Mouse (Mus musculus) cortical plate, adult 2 months (tissue): ENCODE data around the gene Kif23. TPM values are rescaled to one million over a fixed set of nuclear protein-coding genes. Genes with fewer than 3 reads are reported as not detected.

Experiments used
- H3K27ac ChIP-seq: fragments of 200-500 bp; 2 replicates; pipeline ENCODE4 v1.5.1; 2012; ENCODE audit warnings: low read length, control low read depth, inconsistent platforms; ENCODE audit not compliant: insufficient read depth
- H3K4me1 ChIP-seq: fragments of 200-500 bp; 2 replicates; pipeline ENCODE4 v1.6.1; 2011; ENCODE audit warnings: low read length; ENCODE audit not compliant: control insufficient read depth, insufficient read depth
- H3K4me3 ChIP-seq: fragments of 200-500 bp; 2 replicates; pipeline ENCODE4 v1.5.1; 2011; ENCODE audit warnings: mild to moderate bottlenecking, low read length, control low read depth; ENCODE audit not compliant: insufficient read depth
- CTCF ChIP-seq: fragments of 200-500 bp; IDR thresholded peaks from 2 replicates; pipeline ENCODE4 v1.5.1; 2011; ENCODE audit warnings: mild to moderate bottlenecking, control low read depth, low read length; ENCODE audit not compliant: insufficient read depth; ENCODE audit errors: extremely low read depth
- POLR2A ChIP-seq: fragments of 200-500 bp; IDR thresholded peaks from 2 replicates; pipeline ENCODE4 v1.6.1; 2011; ENCODE audit warnings: mild to moderate bottlenecking, low read length, control low read depth; ENCODE audit not compliant: insufficient read depth; ENCODE audit errors: extremely low read depth
- polyA plus RNA-seq: library from polyadenylated mRNA; depleted of rRNA; stranded (reverse); fragments of >200 nt; gene quantifications from 2 replicates; pipeline ENCODE4 v1.2.3, GENCODE M21; 2012

Gene Kif23
- polyA plus RNA-seq, 1 experiment = 2.2 TPM

DNA sequence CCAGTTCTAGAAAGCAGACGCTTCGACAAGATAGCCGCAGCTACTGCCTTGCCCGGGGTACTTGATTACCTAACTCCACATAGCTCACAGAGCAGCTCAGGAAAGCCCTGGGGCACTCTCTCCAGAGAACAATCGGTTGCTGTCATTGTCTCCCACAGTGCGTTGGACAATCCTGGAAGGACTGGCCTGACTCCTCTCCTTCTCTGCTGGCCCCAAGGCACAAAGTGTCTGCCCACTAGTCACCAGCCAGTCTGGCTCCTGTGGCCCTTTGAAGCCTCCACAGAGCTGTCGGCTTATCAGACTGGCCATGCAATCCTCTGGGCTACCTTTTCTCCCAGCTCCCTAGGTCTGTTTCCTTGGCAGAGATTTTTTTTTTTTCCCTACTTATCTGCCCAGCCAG lies 5.7 kb upstream of the Kif23 start:
- H3K27ac ChIP-seq = no peak overlapping the region
- no peak for TF ChIP-seq CTCF
- no peak for TF ChIP-seq POLR2A

DNA sequence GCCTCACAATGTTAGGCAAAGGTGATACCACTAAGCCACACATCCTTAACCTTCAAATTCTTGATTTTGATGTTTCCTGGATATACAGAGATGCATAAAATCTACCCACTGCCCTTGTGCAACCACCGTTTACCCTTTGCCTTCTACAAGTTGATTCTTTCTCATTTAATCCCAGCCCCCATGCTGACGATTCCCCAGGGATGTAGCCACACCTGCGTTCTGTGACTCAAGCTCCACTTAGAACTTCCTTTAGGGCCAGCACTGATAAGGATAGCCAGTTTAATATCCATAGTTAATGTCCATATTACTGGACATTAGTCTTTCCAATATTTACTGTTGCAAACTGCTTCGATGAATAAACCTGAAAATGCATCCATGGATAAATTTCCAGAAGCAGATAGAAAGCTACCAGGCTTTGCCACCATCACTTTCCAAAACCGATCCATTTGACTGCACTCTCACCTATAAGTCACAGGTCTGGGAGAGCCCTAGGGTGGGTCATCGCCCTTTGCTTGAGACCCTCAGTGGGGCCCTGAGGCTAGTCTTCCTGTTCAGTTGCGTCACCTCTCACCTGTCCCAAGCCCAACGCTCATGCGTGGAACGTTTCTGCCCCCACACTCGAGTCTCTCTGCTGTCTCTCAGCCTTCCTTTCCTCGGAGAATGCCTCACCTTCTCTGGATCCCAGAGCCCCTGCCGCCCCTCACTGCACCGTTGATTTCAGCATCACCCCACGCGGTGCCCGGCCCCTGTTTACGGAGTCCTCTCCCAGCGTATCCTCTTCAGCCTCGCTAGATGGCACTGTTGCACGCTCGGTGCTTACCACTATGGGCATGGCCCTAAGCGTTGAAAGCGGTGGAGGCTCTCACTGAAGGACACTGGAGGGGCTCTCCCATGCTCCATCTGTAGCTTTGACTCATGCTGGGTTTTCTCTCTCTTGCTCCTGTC lies 1.1 kb upstream of the Kif23 start:
- TF ChIP-seq CTCF (peak; percentile 96), POLR2A (no peak)
- no peak overlapping the region; the same call in 1 of the 2 replicates for H3K27ac ChIP-seq
- H3K4me3 ChIP-seq = peak overlapping the region; percentile 47
- no peaks in the 10 kb centered on the region for H3K4me1 ChIP-seq

More for the DNA sequence above, 5.7 kb upstream of the Kif23 start:
- Histone ChIP-seq H3K4me1 (no peaks in the 10 kb centered on the region), H3K4me3 (no peak overlapping the region)

DNA sequence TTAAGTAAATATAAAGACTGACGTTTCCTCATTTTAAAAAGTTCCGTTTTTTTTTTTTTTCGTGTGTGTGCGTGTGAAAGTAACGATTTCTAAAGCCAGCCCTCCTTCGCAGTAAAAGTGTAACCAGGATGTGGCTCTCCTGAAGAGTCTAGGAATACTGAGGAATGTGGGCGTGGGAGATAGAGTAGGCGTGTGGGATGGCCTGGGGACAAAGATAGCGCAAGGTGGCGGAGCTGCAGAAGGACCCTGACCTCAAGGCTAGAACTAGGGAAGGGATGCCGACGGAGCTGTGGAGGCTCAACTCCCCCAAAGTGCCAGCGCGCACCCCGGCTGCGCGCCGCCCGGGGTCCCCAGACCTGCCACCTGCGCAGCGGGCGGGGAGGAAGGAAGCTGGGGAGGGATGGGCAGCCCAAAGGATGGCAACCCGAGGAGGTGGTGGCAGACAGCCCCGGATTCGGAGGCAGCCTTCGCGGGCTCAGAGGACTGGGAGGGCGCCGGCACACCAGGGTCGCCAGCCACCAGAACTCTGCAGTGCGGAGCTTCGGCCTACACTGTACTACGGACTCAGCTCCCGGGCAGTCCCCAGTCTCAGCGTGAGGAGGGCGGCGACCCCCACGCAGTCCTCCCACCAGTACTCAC lies 482 bp downstream of the Kif23 start:
- Histone ChIP-seq H3K4me3 (peak overlapping the region; percentile 47), H3K4me1 (no peaks in the 10 kb centered on the region), H3K27ac (no peak overlapping the region)
- TF ChIP-seq POLR2A (no peak), CTCF (no peak)

DNA sequence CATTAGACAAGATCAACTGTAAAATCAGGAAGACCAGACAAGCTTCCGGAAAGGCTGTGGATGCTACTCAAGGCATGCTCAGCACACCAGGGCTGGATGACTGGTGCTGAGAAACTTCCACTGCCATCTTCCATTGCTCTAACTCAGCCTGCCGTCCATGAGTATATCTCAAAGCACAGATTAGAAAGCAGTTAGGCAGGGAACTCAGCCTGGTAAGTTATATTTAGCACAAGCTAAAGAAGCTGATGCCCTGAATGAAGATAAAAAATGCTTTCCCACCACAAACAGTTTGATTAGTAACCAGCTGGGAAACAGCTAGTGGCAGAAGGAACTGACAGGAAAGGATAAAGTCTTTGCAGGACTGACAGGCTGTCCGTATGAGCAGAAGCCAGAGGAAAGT lies 5.5 kb downstream of the Kif23 start:
- no peak for TF ChIP-seq CTCF
- no peak for TF ChIP-seq POLR2A
- Histone ChIP-seq H3K4me1 (no peaks in the 10 kb centered on the region), H3K4me3 (no peak overlapping the region), H3K27ac (no peak overlapping the region)

DNA sequence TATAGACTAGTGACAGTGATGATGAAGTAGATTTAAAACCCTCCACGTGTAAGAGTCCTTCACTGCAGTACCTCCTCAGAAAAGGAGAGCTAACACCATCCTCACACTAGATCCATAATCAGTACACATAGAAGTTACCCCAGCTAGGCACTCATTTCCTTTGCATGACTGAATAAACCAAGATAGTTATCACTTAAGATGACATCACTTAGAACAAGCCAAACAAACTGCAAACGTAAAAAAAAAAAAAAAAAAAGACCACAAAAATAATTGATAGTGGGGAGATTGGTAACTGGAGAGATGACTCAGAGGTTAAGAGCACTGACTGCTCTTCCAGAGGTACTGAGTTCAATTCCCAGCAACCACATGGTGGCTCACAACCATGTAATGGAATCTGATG lies 13.2 kb downstream of the Kif23 start:
- no peak for TF ChIP-seq CTCF
- no peak for TF ChIP-seq POLR2A
- Histone ChIP-seq H3K4me3 (no peak overlapping the region), H3K27ac (no peak overlapping the region), H3K4me1 (no peaks in the 10 kb centered on the region)

DNA sequence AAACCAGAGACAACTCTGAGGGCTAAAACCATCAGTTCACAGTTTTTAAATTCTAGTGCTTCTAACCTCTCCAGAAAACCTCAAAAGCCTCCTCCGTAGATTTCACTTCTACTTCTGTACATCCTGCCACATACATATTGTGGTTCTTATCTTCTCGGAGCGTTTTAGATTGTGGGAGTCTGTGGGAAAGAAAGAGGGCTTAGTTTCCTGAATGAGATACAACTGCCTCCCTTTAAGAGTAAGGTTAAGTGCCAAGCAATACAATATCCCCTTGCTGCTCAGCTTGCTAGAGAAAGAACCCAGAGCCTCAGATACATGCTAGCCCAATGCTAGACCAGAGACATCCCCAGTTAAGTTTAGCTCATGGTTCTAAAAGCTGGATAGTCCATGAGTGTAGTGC lies 14.6 kb downstream of the Kif23 start:
- no peak for TF ChIP-seq CTCF
- TF ChIP-seq POLR2A = no peak
- Histone ChIP-seq H3K4me1 (no peaks in the 10 kb centered on the region), H3K27ac (no peak overlapping the region), H3K4me3 (no peak overlapping the region)

DNA sequence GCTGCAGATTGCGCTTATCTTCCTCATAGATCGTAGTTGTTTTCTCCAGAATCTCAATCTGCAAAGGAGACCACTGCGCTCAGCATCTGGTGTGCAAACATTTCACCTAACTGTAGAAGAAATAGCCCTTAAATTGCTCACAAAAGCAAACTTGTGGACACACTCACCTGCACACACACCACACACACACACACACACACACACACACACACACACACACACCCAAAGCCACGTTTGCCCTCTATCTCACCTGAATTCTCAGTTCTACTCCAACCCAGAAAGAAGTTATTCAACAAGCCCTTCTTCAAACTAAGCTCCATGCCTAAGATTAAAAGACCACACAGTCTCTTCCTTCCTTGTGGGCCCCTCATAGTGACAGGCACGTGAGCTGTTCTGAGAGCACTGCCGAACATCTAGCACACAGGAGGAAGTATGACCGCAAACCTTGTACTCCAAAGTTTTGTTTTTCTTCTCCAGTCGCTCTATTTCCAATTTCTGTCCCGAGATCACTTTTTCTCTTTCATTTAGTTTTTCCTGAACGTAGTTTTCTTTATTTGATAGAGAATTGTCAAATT lies 21.4 kb downstream of the Kif23 start:
- H3K4me1 ChIP-seq = no peaks in the 10 kb centered on the region
- no peak for TF ChIP-seq CTCF
- TF ChIP-seq POLR2A = no peak
- no peak overlapping the region for H3K4me3 ChIP-seq
- H3K27ac ChIP-seq = no peak overlapping the region

DNA sequence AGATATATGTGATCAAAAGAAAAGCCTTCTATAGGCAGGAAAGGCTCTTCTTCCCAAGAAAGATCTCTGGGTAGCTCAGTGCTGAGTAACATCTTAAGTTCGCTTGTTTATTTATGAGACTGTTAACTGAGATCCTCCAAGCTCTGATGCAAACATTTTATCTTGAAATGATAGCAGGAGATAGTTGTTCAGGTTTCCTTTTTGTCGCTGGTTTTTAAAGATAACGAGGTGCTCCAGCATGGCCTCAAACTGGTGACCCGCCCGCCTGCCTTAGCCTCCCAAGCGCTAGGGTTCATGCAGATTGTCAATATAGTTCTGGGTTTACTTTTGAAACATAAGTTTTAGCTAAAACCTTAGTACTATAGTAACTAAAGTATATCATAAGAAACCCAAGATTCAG lies 26.2 kb downstream of the Kif23 start:
- Histone ChIP-seq H3K27ac (no peak overlapping the region), H3K4me3 (no peak overlapping the region), H3K4me1 (no peaks in the 10 kb centered on the region)
- no peak for TF ChIP-seq POLR2A
- TF ChIP-seq CTCF = no peak

DNA sequence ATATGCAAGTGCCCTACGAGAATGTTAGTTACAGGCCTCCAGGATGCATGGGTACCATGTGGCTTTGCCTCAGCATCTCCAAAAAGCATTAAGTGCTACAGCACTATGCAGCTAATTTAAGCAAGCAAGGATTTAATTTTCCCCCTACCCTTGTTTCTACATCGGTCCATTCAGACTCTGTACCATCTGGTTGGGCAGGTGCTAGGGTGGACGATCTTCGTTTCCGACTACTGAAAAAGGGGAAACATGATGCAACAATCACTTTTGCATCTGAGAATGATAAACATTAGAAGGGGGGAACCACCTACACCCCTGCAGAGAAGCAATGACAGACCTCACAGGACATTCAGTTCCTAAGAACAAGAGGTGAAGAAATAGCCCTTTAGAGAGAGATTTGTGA lies 27.1 kb downstream of the Kif23 start:
- TF ChIP-seq CTCF (no peak), POLR2A (no peak)
- H3K27ac ChIP-seq = no peak overlapping the region

More for the DNA sequence above, 27.1 kb downstream of the Kif23 start:
- H3K4me3 ChIP-seq = no peak overlapping the region
- no peaks in the 10 kb centered on the region for H3K4me1 ChIP-seq
